Mouse (Mus musculus) erythroid progenitor cell, adult 5-6 weeks (primary cell): Measurements from ENCODE around the gene Anapc2. TPM values are rescaled to one million over a fixed set of nuclear protein-coding genes. Genes with fewer than 3 reads are reported as not detected.

ENCODE experiments used
- ATAC-seq: replicated peaks from 2 replicates; pipeline ENCODE4 v1.8.0; 2016; ENCODE audit warnings: moderate number of reproducible peaks, mild to moderate bottlenecking, moderate TSS enrichment, inconsistent platforms; ENCODE audit not compliant: poor library complexity, low FRiP score, severe bottlenecking
- total RNA-seq, 2 experiments: library from RNA; stranded (forward) in 1 of 2; stranded (reverse) in 1 of 2; fragments of 150-400 nt in 1 of 2; fragments of 186-747, 209-891 nt in 1 of 2; gene quantifications; 2 replicates each; pipeline versions ENCODE4 v1.2.3 to v1.2.4; 2015 to 2017; ENCODE audit warnings: low replicate concordance in 2 of 2

The Anapc2 gene
- total RNA-seq, 2 experiments from 2014 or later: 29.7 to 55.8 TPM

DNA sequence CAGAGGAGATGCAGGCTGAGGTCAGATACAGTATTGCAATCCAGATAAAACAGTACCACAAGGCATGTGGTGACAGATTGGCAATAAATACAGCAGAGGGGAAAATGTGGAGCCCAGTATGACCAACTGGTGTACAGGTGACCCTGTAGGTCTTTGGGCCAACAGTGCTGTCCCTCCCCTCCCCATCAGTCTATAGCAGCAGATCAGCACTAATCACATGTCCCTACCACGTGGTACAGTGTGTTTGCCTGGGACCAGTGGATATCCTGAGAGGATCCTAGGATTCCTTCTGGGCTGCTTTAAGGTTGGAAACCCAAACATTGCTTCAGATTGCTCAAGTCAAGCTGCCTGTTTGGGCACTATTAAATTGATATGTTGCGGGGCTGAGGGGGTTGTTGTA, 61.3 kb downstream of the Anapc2 start:
- ATAC-seq: no peak

Other genes with a start within 250 kb of the Anapc2 start
Only the 30 nearest of the 34 such genes appear.
- not detected in 2 replicates for gene Entpd8, start 192.2 kb upstream of the Anapc2 start, total RNA-seq (2015; ENCODE audit: low replicate concordance)
- gene Entpd8, start 192.2 kb upstream of the Anapc2 start, total RNA-seq (2017; ENCODE audit: low replicate concordance): not detected in 2 replicates
- gene Noxa1, start 177.3 kb upstream of the Anapc2 start, total RNA-seq (2015; ENCODE audit: low replicate concordance): not detected in 2 replicates
- not detected in 2 replicates for gene Noxa1, start 177.3 kb upstream of the Anapc2 start, total RNA-seq (2017; ENCODE audit: low replicate concordance)
- gene Nrarp, start 91.7 kb upstream of the Anapc2 start, total RNA-seq (2015; ENCODE audit: low replicate concordance): 0.42 TPM in 1 of 2 replicates, not detected in the other
- 0.64 and 3.0 TPM in 2 replicates for gene Nrarp, start 91.7 kb upstream of the Anapc2 start, total RNA-seq (2017; ENCODE audit: low replicate concordance)
- 2.9 and 5.4 TPM in 2 replicates for gene Tor4a, start 75.6 kb upstream of the Anapc2 start, total RNA-seq (2015; ENCODE audit: low replicate concordance)
- 0.30 and 2.2 TPM in 2 replicates for gene Tor4a, start 75.6 kb upstream of the Anapc2 start, total RNA-seq (2017; ENCODE audit: low replicate concordance)
- 13.0 and 34.4 TPM in 2 replicates for gene Nelfb, start 61.0 kb upstream of the Anapc2 start, total RNA-seq (2015; ENCODE audit: low replicate concordance)
- gene Nelfb, start 61.0 kb upstream of the Anapc2 start, total RNA-seq (2017; ENCODE audit: low replicate concordance): 15.2 and 29.9 TPM in 2 replicates
- not detected in 2 replicates for gene Stpg3, start 57.8 kb upstream of the Anapc2 start, total RNA-seq (2015; ENCODE audit: low replicate concordance)
- not detected in 2 replicates for gene Stpg3, start 57.8 kb upstream of the Anapc2 start, total RNA-seq (2017; ENCODE audit: low replicate concordance)
- gene Fam166a, start 53.7 kb upstream of the Anapc2 start, total RNA-seq (2015; ENCODE audit: low replicate concordance): not detected in 2 replicates
- not detected in 2 replicates for gene Fam166a, start 53.7 kb upstream of the Anapc2 start, total RNA-seq (2017; ENCODE audit: low replicate concordance)
- gene Tubb4b, start 47.8 kb upstream of the Anapc2 start, total RNA-seq (2015; ENCODE audit: low replicate concordance): 940 and 950 TPM in 2 replicates
- 826 and 920 TPM in 2 replicates for gene Tubb4b, start 47.8 kb upstream of the Anapc2 start, total RNA-seq (2017; ENCODE audit: low replicate concordance)
- gene Slc34a3, start 38.1 kb upstream of the Anapc2 start, total RNA-seq (2015; ENCODE audit: low replicate concordance): not detected in 2 replicates
- not detected in 2 replicates for gene Slc34a3, start 38.1 kb upstream of the Anapc2 start, total RNA-seq (2017; ENCODE audit: low replicate concordance)
- not detected in 2 replicates for gene Rnf224, start 35.7 kb upstream of the Anapc2 start, total RNA-seq (2015; ENCODE audit: low replicate concordance)
- not detected in 2 replicates for gene Rnf224, start 35.7 kb upstream of the Anapc2 start, total RNA-seq (2017; ENCODE audit: low replicate concordance)
- gene Rnf208, start 30.2 kb upstream of the Anapc2 start, total RNA-seq (2015; ENCODE audit: low replicate concordance): not detected in 2 replicates
- gene Rnf208, start 30.2 kb upstream of the Anapc2 start, total RNA-seq (2017; ENCODE audit: low replicate concordance): not detected in 2 replicates
- gene Cysrt1, start 30.0 kb upstream of the Anapc2 start, total RNA-seq (2015; ENCODE audit: low replicate concordance): not detected in 2 replicates
- gene Cysrt1, start 30.0 kb upstream of the Anapc2 start, total RNA-seq (2017; ENCODE audit: low replicate concordance): not detected in 2 replicates
- gene AL732309.1, start 25.6 kb upstream of the Anapc2 start, total RNA-seq (2015; ENCODE audit: low replicate concordance): 4.0 and 4.6 TPM in 2 replicates
- not detected in 2 replicates for gene AL732309.1, start 25.6 kb upstream of the Anapc2 start, total RNA-seq (2017; ENCODE audit: low replicate concordance)
- 11.9 and 18.9 TPM in 2 replicates for gene Tmem203, start 17.0 kb upstream of the Anapc2 start, total RNA-seq (2015; ENCODE audit: low replicate concordance)
- 1.8 and 8.5 TPM in 2 replicates for gene Tmem203, start 17.0 kb upstream of the Anapc2 start, total RNA-seq (2017; ENCODE audit: low replicate concordance)
- 1.1 TPM in 1 of 2 replicates, not detected in the other for gene Tprn, start 9.9 kb upstream of the Anapc2 start, total RNA-seq (2015; ENCODE audit: low replicate concordance)
- gene Tprn, start 9.9 kb upstream of the Anapc2 start, total RNA-seq (2017; ENCODE audit: low replicate concordance): 1.0 and 2.2 TPM in 2 replicates
- gene Ssna1, start within 50 bp of the Anapc2 start, total RNA-seq (2015; ENCODE audit: low replicate concordance): 114 and 128 TPM in 2 replicates
- gene Ssna1, start within 50 bp of the Anapc2 start, total RNA-seq (2017; ENCODE audit: low replicate concordance): 46.2 and 81.0 TPM in 2 replicates
- gene Tmem210, start 15.7 kb downstream of the Anapc2 start, total RNA-seq (2015; ENCODE audit: low replicate concordance): not detected in 2 replicates
- gene Tmem210, start 15.7 kb downstream of the Anapc2 start, total RNA-seq (2017; ENCODE audit: low replicate concordance): not detected in 2 replicates
- gene Lrrc26, start 17.4 kb downstream of the Anapc2 start, total RNA-seq (2015; ENCODE audit: low replicate concordance): not detected in 2 replicates
- gene Lrrc26, start 17.4 kb downstream of the Anapc2 start, total RNA-seq (2017; ENCODE audit: low replicate concordance): not detected in 2 replicates
- gene Grin1, start 46.7 kb downstream of the Anapc2 start, total RNA-seq (2015; ENCODE audit: low replicate concordance): not detected in 2 replicates
- not detected in 2 replicates for gene Grin1, start 46.7 kb downstream of the Anapc2 start, total RNA-seq (2017; ENCODE audit: low replicate concordance)
- gene Man1b1, start 59.9 kb downstream of the Anapc2 start, total RNA-seq (2015; ENCODE audit: low replicate concordance): 20.9 and 40.2 TPM in 2 replicates
- gene Man1b1, start 59.9 kb downstream of the Anapc2 start, total RNA-seq (2017; ENCODE audit: low replicate concordance): 34.1 and 51.6 TPM in 2 replicates
- 4.7 TPM in 1 of 2 replicates, not detected in the other for gene Dpp7, start 83.9 kb downstream of the Anapc2 start, total RNA-seq (2015; ENCODE audit: low replicate concordance)
- gene Dpp7, start 83.9 kb downstream of the Anapc2 start, total RNA-seq (2017; ENCODE audit: low replicate concordance): 0.68 and 6.2 TPM in 2 replicates
- 8.8 and 13.3 TPM in 2 replicates for gene Uap1l1, start 93.2 kb downstream of the Anapc2 start, total RNA-seq (2015; ENCODE audit: low replicate concordance)
- 0.30 and 2.7 TPM in 2 replicates for gene Uap1l1, start 93.2 kb downstream of the Anapc2 start, total RNA-seq (2017; ENCODE audit: low replicate concordance)
- 5.9 and 10.1 TPM in 2 replicates for gene Sapcd2, start 99.8 kb downstream of the Anapc2 start, total RNA-seq (2015; ENCODE audit: low replicate concordance)
- gene Sapcd2, start 99.8 kb downstream of the Anapc2 start, total RNA-seq (2017; ENCODE audit: low replicate concordance): 7.8 and 9.6 TPM in 2 replicates
- gene Entpd2, start 123.4 kb downstream of the Anapc2 start, total RNA-seq (2015; ENCODE audit: low replicate concordance): not detected in 2 replicates
- gene Entpd2, start 123.4 kb downstream of the Anapc2 start, total RNA-seq (2017; ENCODE audit: low replicate concordance): not detected in 2 replicates
- not detected in 2 replicates for gene Npdc1, start 126.9 kb downstream of the Anapc2 start, total RNA-seq (2015; ENCODE audit: low replicate concordance)
- gene Npdc1, start 126.9 kb downstream of the Anapc2 start, total RNA-seq (2017; ENCODE audit: low replicate concordance): not detected in 2 replicates
- gene Fut7, start 150.8 kb downstream of the Anapc2 start, total RNA-seq (2015; ENCODE audit: low replicate concordance): 4.3 TPM in 1 of 2 replicates, not detected in the other
- 0.77 TPM in 1 of 2 replicates, not detected in the other for gene Fut7, start 150.8 kb downstream of the Anapc2 start, total RNA-seq (2017; ENCODE audit: low replicate concordance)
- 5.0 and 5.8 TPM in 2 replicates for gene Abca2, start 156.2 kb downstream of the Anapc2 start, total RNA-seq (2015; ENCODE audit: low replicate concordance)
- 1.3 and 2.4 TPM in 2 replicates for gene Abca2, start 156.2 kb downstream of the Anapc2 start, total RNA-seq (2017; ENCODE audit: low replicate concordance)
- gene Clic3, start 184.4 kb downstream of the Anapc2 start, total RNA-seq (2015; ENCODE audit: low replicate concordance): not detected in 2 replicates
- gene Clic3, start 184.4 kb downstream of the Anapc2 start, total RNA-seq (2017; ENCODE audit: low replicate concordance): not detected in 2 replicates
- 17.6 and 24.5 TPM in 2 replicates for gene Paxx, start 188.6 kb downstream of the Anapc2 start, total RNA-seq (2015; ENCODE audit: low replicate concordance)
- 5.3 TPM in 1 of 2 replicates, not detected in the other for gene Paxx, start 188.6 kb downstream of the Anapc2 start, total RNA-seq (2017; ENCODE audit: low replicate concordance)
- not detected in 2 replicates for gene Ptgds, start 197.6 kb downstream of the Anapc2 start, total RNA-seq (2015; ENCODE audit: low replicate concordance)
- gene Ptgds, start 197.6 kb downstream of the Anapc2 start, total RNA-seq (2017; ENCODE audit: low replicate concordance): not detected in 2 replicates